Mouse (Mus musculus): ENCODE measurements around the gene Mpdu1. TPM values are rescaled to one million over a fixed set of nuclear protein-coding genes. Genes with fewer than 3 reads are reported as not detected.

Mpdu1 gene
- 82.1 and 90.4 TPM in 2 replicates for polyA plus RNA-seq (2015; fragmentation: Nextera tagmentation; extraction: Ambion mirVana)

GRCm38 (mm10) chr11:69662213-69662966 is at the start of gene Mpdu1:
TSS of gene Mpdu1 (minus strand) at chr11:69662642.
- ATAC-seq: peak; percentile 97
- WGBS: under 1% methylated on average over 48 of the region's 48 CpGs
- Histone ChIP-seq H3K4me3 (replicated peaks; ENCODE audit: low read length) (peak within 1 kb of the TSS; percentile 69), H3K9me3 (ENCODE audit: control insufficient read depth, low read length) (no peaks in the 10 kb centered on the region), H3K9ac (replicated peaks; ENCODE audit: low read depth, low read length) (peak within 1 kb of the TSS; percentile 70), H3K4me1 (replicated peaks; ENCODE audit: control insufficient read depth, insufficient read depth, low read length) (peaks cover 17% of the 10 kb centered on the region), H3K27me3 (replicated peaks; ENCODE audit: control insufficient read depth, insufficient read depth, low read length) (no peaks in the 10 kb centered on the region), H3K27ac (ENCODE audit: low read length) (peak within 1 kb of the TSS; percentile 97), H3K4me2 (ENCODE audit: low read length) (peak within 1 kb of the TSS; percentile 62), H3K36me3 (ENCODE audit: control insufficient read depth, insufficient read depth) (peaks cover 19% of the 10 kb centered on the region)

- WGBS: 83% methylated on average over 2 of the region's 2 CpGs
- Histone ChIP-seq H3K9ac (replicated peaks; ENCODE audit: low read depth, low read length) (no peak overlapping the region), H3K4me3 (replicated peaks; ENCODE audit: low read length) (no peak overlapping the region), H3K9me3 (ENCODE audit: control insufficient read depth, low read length) (no peaks in the 10 kb centered on the region), H3K36me3 (ENCODE audit: control insufficient read depth, insufficient read depth) (no peaks in the 10 kb centered on the region), H3K27me3 (replicated peaks; ENCODE audit: control insufficient read depth, insufficient read depth, low read length) (no peaks in the 10 kb centered on the region), H3K4me2 (ENCODE audit: low read length) (no peak overlapping the region), H3K27ac (ENCODE audit: low read length) (no peak overlapping the region), H3K4me1 (replicated peaks; ENCODE audit: control insufficient read depth, insufficient read depth, low read length) (peaks cover 8% of the 10 kb centered on the region)
- ATAC-seq: no peak
Observed at GRCm38 (mm10) chr11:69711082-69711481, 48.6 kb upstream of the Mpdu1 start.

- WGBS: 75% methylated on average over 3 of the region's 3 CpGs
- H3K27me3 ChIP-seq (replicated peaks; ENCODE audit: control insufficient read depth, insufficient read depth, low read length): no peaks in the 10 kb centered on the region
- H3K27ac ChIP-seq (ENCODE audit: low read length): no peak overlapping the region
- ATAC-seq: no peak
- H3K4me2 ChIP-seq (ENCODE audit: low read length): no peak overlapping the region
- H3K4me3 ChIP-seq (replicated peaks; ENCODE audit: low read length): no peak overlapping the region
- H3K36me3 ChIP-seq (ENCODE audit: control insufficient read depth, insufficient read depth): no peaks in the 10 kb centered on the region
- H3K9me3 ChIP-seq (ENCODE audit: control insufficient read depth, low read length): no peaks in the 10 kb centered on the region
- no peak overlapping the region for H3K9ac ChIP-seq (replicated peaks; ENCODE audit: low read depth, low read length)
- H3K4me1 ChIP-seq (replicated peaks; ENCODE audit: control insufficient read depth, insufficient read depth, low read length): peaks cover 8% of the 10 kb centered on the region
Observed at GRCm38 (mm10) chr11:69710470-69710869, 48.0 kb upstream of the Mpdu1 start.

- no peaks in the 10 kb centered on the region for H3K36me3 ChIP-seq (ENCODE audit: control insufficient read depth, insufficient read depth)
- no peak overlapping the region for H3K4me2 ChIP-seq (ENCODE audit: low read length)
- whole genome bisulfite sequencing: 54% methylated on average over 11 of the region's 11 CpGs
- no peaks in the 10 kb centered on the region for H3K9me3 ChIP-seq (ENCODE audit: control insufficient read depth, low read length)
- ATAC-seq: no peak
- H3K4me3 ChIP-seq (replicated peaks; ENCODE audit: low read length): no peak overlapping the region
- H3K4me1 ChIP-seq (replicated peaks; ENCODE audit: control insufficient read depth, insufficient read depth, low read length): peaks cover 8% of the 10 kb centered on the region
- peak overlapping the region; percentile 28; the same call in 1 of the 2 replicates for H3K27ac ChIP-seq (ENCODE audit: low read length)
- H3K27me3 ChIP-seq (replicated peaks; ENCODE audit: control insufficient read depth, insufficient read depth, low read length): no peaks in the 10 kb centered on the region
- H3K9ac ChIP-seq (replicated peaks; ENCODE audit: low read depth, low read length): no peak overlapping the region
Observed at GRCm38 (mm10) chr11:69709554-69710446, 47.4 kb upstream of the Mpdu1 start.

GRCm38 (mm10) chr11:69708614-69709265 is 46.3 kb upstream of the Mpdu1 start:
- no peaks in the 10 kb centered on the region for H3K9me3 ChIP-seq (ENCODE audit: control insufficient read depth, low read length)
- H3K36me3 ChIP-seq (ENCODE audit: control insufficient read depth, insufficient read depth): no peaks in the 10 kb centered on the region
- no peak overlapping the region for H3K4me2 ChIP-seq (ENCODE audit: low read length)
- ATAC-seq: no peak
- no peak overlapping the region for H3K27ac ChIP-seq (ENCODE audit: low read length)
- H3K4me3 ChIP-seq (replicated peaks; ENCODE audit: low read length): no peak overlapping the region
- 77% methylated on average over 3 of the region's 3 CpGs for WGBS
- no peaks in the 10 kb centered on the region for H3K27me3 ChIP-seq (replicated peaks; ENCODE audit: control insufficient read depth, insufficient read depth, low read length)
- H3K4me1 ChIP-seq (replicated peaks; ENCODE audit: control insufficient read depth, insufficient read depth, low read length): peaks cover 8% of the 10 kb centered on the region
- H3K9ac ChIP-seq (replicated peaks; ENCODE audit: low read depth, low read length): no peak overlapping the region

- no peaks in the 10 kb centered on the region for H3K9me3 ChIP-seq (ENCODE audit: control insufficient read depth, low read length)
- ATAC-seq: no peak
- 81% methylated on average over 4 of the region's 4 CpGs for WGBS
- no peaks in the 10 kb centered on the region for H3K36me3 ChIP-seq (ENCODE audit: control insufficient read depth, insufficient read depth)
- peaks cover 8% of the 10 kb centered on the region for H3K4me1 ChIP-seq (replicated peaks; ENCODE audit: control insufficient read depth, insufficient read depth, low read length)
- no peak overlapping the region for H3K4me3 ChIP-seq (replicated peaks; ENCODE audit: low read length)
- no peak overlapping the region for H3K4me2 ChIP-seq (ENCODE audit: low read length)
- no peak overlapping the region for H3K27ac ChIP-seq (ENCODE audit: low read length)
- H3K27me3 ChIP-seq (replicated peaks; ENCODE audit: control insufficient read depth, insufficient read depth, low read length): no peaks in the 10 kb centered on the region
- no peak overlapping the region for H3K9ac ChIP-seq (replicated peaks; ENCODE audit: low read depth, low read length)
Observed at GRCm38 (mm10) chr11:69707873-69708381, 45.5 kb upstream of the Mpdu1 start.

- Histone ChIP-seq H3K27ac (ENCODE audit: low read length) (no peak overlapping the region), H3K4me1 (replicated peaks; ENCODE audit: control insufficient read depth, insufficient read depth, low read length) (peaks cover 8% of the 10 kb centered on the region)
Observed at GRCm38 (mm10) chr11:69707480-69707847, 45.0 kb upstream of the Mpdu1 start.

GRCm38 (mm10) chr11:69706775-69707479 is 44.5 kb upstream of the Mpdu1 start:
- 36% methylated on average over 6 of the region's 6 CpGs for WGBS
- no peak overlapping the region for H3K27ac ChIP-seq (ENCODE audit: low read length)
- no peak overlapping the region for H3K4me2 ChIP-seq (ENCODE audit: low read length)
- H3K4me1 ChIP-seq (replicated peaks; ENCODE audit: control insufficient read depth, insufficient read depth, low read length): peaks cover 8% of the 10 kb centered on the region
- no peak overlapping the region for H3K4me3 ChIP-seq (replicated peaks; ENCODE audit: low read length)
- H3K9ac ChIP-seq (replicated peaks; ENCODE audit: low read depth, low read length): no peak overlapping the region; the same call in 1 of the 2 replicates
- no peaks in the 10 kb centered on the region for H3K27me3 ChIP-seq (replicated peaks; ENCODE audit: control insufficient read depth, insufficient read depth, low read length)
- peak; percentile 31; the same call in 1 of the 2 replicates for ATAC-seq
- H3K9me3 ChIP-seq (ENCODE audit: control insufficient read depth, low read length): no peaks in the 10 kb centered on the region
- no peaks in the 10 kb centered on the region for H3K36me3 ChIP-seq (ENCODE audit: control insufficient read depth, insufficient read depth)

More at GRCm38 (mm10) chr11:69707480-69707847, 45.0 kb upstream of the Mpdu1 start:
- no peaks in the 10 kb centered on the region for H3K9me3 ChIP-seq (ENCODE audit: control insufficient read depth, low read length)
- H3K4me2 ChIP-seq (ENCODE audit: low read length): no peak overlapping the region
- no peaks in the 10 kb centered on the region for H3K36me3 ChIP-seq (ENCODE audit: control insufficient read depth, insufficient read depth)
- 90% methylated on average over 4 of the region's 4 CpGs for WGBS
- no peaks in the 10 kb centered on the region for H3K27me3 ChIP-seq (replicated peaks; ENCODE audit: control insufficient read depth, insufficient read depth, low read length)
- ATAC-seq: no peak
- H3K9ac ChIP-seq (replicated peaks; ENCODE audit: low read depth, low read length): no peak overlapping the region
- no peak overlapping the region for H3K4me3 ChIP-seq (replicated peaks; ENCODE audit: low read length)
